Mouse (Mus musculus): ENCODE results near the gene Prkd3.

- TF ChIP-seq CTCF (IDR thresholded peaks at IDR 0.05; ENCODE audit: borderline replicate concordance, insufficient read depth, low read length): no peak
- TF ChIP-seq POLR2A (IDR thresholded peaks at IDR 0.05; ENCODE audit: low read depth, low read length): no peak
Observed at GRCm38 (mm10) chr17:78917696-78918095, 102.9 kb downstream of the Prkd3 start.
